Mouse (Mus musculus) ES-Bruce4 (cell line): ENCODE measurements at regions not wholly inside any gene's neighbourhood (a gene's known extent, or its start where the extent isn't known, plus 50 kb on each side); places are given as distances from the start of the nearest gene placed in this dataset.

ENCODE experiments used
- CTCF ChIP-seq: IDR thresholded peaks from one replicate; pipeline ENCODE4 v1.8.1; 2011; ENCODE audit warnings: low read depth, low read length
- POLR2A ChIP-seq: IDR thresholded peaks from one replicate; pipeline ENCODE4 v1.8.1; 2011; ENCODE audit warnings: low read length; ENCODE audit not compliant: insufficient read depth

DNA sequence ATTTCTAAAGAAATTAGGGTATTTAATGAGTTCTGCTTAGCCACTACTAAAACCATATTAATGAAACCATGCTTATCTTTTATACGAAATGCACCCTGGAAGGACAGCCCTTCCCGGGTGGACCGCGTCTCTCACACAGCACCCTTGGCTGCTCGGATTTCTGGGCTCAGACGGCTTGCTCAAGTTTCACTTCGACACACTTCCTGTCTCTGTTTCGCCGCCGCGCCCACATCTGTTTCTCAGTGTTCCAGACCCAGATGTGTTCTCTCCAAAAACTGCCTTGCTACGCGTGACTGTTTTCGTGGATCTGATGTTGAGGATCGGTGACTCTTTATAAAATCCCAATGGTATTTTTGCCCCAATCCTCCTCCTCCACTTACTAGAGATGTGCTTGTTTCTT, 205.7 kb downstream of the Rnd3 start:
- no peak for TF ChIP-seq POLR2A
- TF ChIP-seq CTCF, result no peak
